Mouse (Mus musculus): ENCODE data around the gene Mars. TPM values are rescaled to one million over a fixed set of nuclear protein-coding genes. Genes with fewer than 3 reads are reported as not detected.

Gene Mars
- polyA plus RNA-seq, 1 experiment from 2014 or later = 132 TPM

DNA sequence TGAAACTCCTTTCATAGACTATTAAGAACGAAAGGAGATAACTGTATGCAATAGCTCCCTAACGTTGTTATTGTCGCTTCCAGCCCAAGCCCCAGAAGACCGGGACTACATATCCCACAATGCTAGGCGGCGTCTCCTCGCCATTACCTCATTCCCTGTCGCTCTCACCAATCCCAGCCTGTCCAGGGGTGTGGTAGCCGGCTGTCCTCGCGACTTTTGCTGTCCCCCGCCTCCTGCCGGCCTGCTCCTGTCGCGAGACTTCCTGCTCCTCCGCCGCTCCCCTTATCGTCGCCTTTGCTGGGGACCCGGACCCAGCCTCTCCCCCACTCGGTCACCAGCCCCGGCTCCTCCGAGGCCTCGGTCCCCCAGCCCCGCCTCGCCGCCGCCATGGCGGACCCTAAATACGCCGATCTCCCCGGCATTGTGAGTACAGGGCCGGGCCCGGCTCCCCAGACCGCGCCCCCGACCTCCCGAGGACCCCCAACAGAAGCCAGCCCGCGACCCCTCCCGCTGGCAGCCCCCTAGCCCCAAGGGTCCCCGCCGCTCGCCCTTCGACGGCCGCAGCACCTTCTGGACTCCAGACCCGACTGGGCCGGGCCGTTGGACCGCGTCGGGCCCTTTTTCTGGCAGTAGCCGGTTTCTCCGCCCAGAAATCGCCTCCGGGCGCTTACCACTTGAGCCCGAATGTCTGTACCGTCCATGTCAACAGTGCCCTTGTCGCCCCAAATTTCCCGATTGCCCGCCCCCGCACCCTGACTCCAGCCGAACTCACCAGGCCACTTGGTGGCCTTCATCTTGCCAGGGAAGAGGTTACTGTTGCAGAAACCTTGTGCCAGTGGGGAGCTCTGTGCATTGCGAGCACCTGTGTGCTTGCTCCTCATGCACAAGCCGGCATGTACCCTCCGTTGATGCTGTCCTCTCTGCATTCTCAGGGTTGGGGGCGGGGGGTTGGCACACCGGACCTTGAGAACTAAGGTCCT is 45.2 kb downstream of the Mars start, which contains the start of gene Dctn2:
TSS of gene Dctn2 (plus strand) at position 257 of the 980 bp plus-strand sequence.
- peak within 1 kb of the TSS; percentile 86 for H3K27ac ChIP-seq (ENCODE audit: low read depth)
- WGBS = under 1% methylated on average over 70 of the region's 70 CpGs
- ATAC-seq (ENCODE audit: insufficient read depth) (peak; percentile 99), DNase-seq (peak; percentile 97)
- H3K4me1 ChIP-seq (ENCODE audit: insufficient read depth) = peaks cover 10% of the 10 kb centered on the region
- H3K27me3 ChIP-seq (ENCODE audit: insufficient read depth, low read length) = peaks cover 20% of the 10 kb centered on the region
- peak within 1 kb of the TSS; percentile 97 for H3K4me2 ChIP-seq
- TF ChIP-seq CTCF (IDR thresholded peaks at IDR 0.05; ENCODE audit: low read depth) = peak; percentile 18; the same call in 1 of the 2 replicates
- no peaks in the 10 kb centered on the region for H3K9me3 ChIP-seq (ENCODE audit: low read depth, low read length)
- H3K36me3 ChIP-seq (ENCODE audit: insufficient read depth) = peaks cover 27% of the 10 kb centered on the region
- peak within 1 kb of the TSS; percentile 99 for H3K9ac ChIP-seq
- H3K4me3 ChIP-seq (ENCODE audit: low read depth, low read length) = peak within 1 kb of the TSS; percentile 100

GRCm38 (mm10) chr10:127265727-127266111 is 45.9 kb downstream of the Mars start:
- Histone ChIP-seq H3K27ac (ENCODE audit: low read depth) (no peak overlapping the region; the same call in 1 of the 2 replicates), H3K9me3 (ENCODE audit: low read depth, low read length) (no peaks in the 10 kb centered on the region), H3K4me1 (ENCODE audit: insufficient read depth) (peaks cover 10% of the 10 kb centered on the region), H3K27me3 (ENCODE audit: insufficient read depth, low read length) (peaks cover 20% of the 10 kb centered on the region), H3K9ac (no peak overlapping the region), H3K36me3 (ENCODE audit: insufficient read depth) (peaks cover 20% of the 10 kb centered on the region; the same call in 1 of the 2 replicates), H3K4me2 (peak overlapping the region; percentile 97), H3K4me3 (ENCODE audit: low read depth, low read length) (peak overlapping the region; percentile 100)
- TF ChIP-seq CTCF (IDR thresholded peaks at IDR 0.05; ENCODE audit: low read depth) = no peak
- peak; percentile 25 for ATAC-seq (ENCODE audit: insufficient read depth)
- no peak for DNase-seq
- WGBS = 23% methylated on average over 4 of the region's 4 CpGs

DNA sequence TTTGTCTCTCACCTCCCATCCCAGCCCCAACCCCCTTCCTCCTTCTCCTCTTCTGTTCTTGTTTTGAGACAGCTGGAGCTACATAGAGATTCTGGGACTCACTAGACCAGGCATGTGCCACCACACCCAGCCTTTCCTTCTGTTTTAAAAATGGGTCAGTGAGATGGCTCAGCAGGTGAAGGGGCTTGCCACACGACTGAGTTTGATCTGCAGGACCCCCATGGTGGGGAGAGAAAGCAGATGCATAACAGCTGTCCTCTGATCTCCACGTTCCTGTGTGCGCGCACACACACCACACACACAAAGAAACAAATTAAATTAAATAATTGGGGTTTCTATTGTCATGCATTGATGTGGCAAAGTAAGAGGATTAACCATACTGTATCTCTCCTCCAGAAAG is 46.6 kb downstream of the Mars start:
- no peak for ATAC-seq (ENCODE audit: insufficient read depth)
- Histone ChIP-seq H3K4me2 (no peak overlapping the region), H3K9ac (no peak overlapping the region), H3K27ac (ENCODE audit: low read depth) (no peak overlapping the region), H3K4me1 (ENCODE audit: insufficient read depth) (peaks cover 10% of the 10 kb centered on the region), H3K27me3 (ENCODE audit: insufficient read depth, low read length) (peaks cover 20% of the 10 kb centered on the region), H3K36me3 (ENCODE audit: insufficient read depth) (peaks cover 18% of the 10 kb centered on the region; the same call in 1 of the 2 replicates), H3K9me3 (ENCODE audit: low read depth, low read length) (no peaks in the 10 kb centered on the region), H3K4me3 (ENCODE audit: low read depth, low read length) (no peak overlapping the region)
- no peak for DNase-seq
- TF ChIP-seq CTCF (IDR thresholded peaks at IDR 0.05; ENCODE audit: low read depth) = no peak
- 69% methylated on average over 4 of the region's 4 CpGs for WGBS

- 73% methylated on average over 8 of the region's 8 CpGs for WGBS
These were observed 47.2 kb downstream of the Mars start for GRCm38 (mm10) chr10:127264336-127264735.

GRCm38 (mm10) chr10:127263631-127264030 is 48.0 kb downstream of the Mars start:
- Histone ChIP-seq H3K4me1 (ENCODE audit: insufficient read depth) (peaks cover 10% of the 10 kb centered on the region), H3K4me2 (no peak overlapping the region; the same call in 1 of the 2 replicates), H3K36me3 (ENCODE audit: insufficient read depth) (peaks cover 11% of the 10 kb centered on the region; the same call in 1 of the 2 replicates), H3K4me3 (ENCODE audit: low read depth, low read length) (no peak overlapping the region), H3K27me3 (ENCODE audit: insufficient read depth, low read length) (peaks cover 20% of the 10 kb centered on the region), H3K9me3 (ENCODE audit: low read depth, low read length) (no peaks in the 10 kb centered on the region), H3K9ac (no peak overlapping the region; the same call in 1 of the 2 replicates), H3K27ac (ENCODE audit: low read depth) (no peak overlapping the region)
- DNase-seq (no peak), ATAC-seq (ENCODE audit: insufficient read depth) (no peak)
- no peak for TF ChIP-seq CTCF (IDR thresholded peaks at IDR 0.05; ENCODE audit: low read depth)
- 55% methylated on average over 3 of the region's 3 CpGs for WGBS

More at GRCm38 (mm10) chr10:127264336-127264735, 47.2 kb downstream of the Mars start:
- Histone ChIP-seq H3K9ac (no peak overlapping the region), H3K27ac (ENCODE audit: low read depth) (no peak overlapping the region), H3K9me3 (ENCODE audit: low read depth, low read length) (no peaks in the 10 kb centered on the region), H3K27me3 (ENCODE audit: insufficient read depth, low read length) (peaks cover 20% of the 10 kb centered on the region), H3K4me3 (ENCODE audit: low read depth, low read length) (no peak overlapping the region), H3K4me2 (no peak overlapping the region), H3K4me1 (ENCODE audit: insufficient read depth) (peaks cover 10% of the 10 kb centered on the region), H3K36me3 (ENCODE audit: insufficient read depth) (peaks cover 16% of the 10 kb centered on the region; the same call in 1 of the 2 replicates)
- DNase-seq = no peak
- ATAC-seq (ENCODE audit: insufficient read depth) = no peak
- TF ChIP-seq CTCF (IDR thresholded peaks at IDR 0.05; ENCODE audit: low read depth) = no peak

DNA sequence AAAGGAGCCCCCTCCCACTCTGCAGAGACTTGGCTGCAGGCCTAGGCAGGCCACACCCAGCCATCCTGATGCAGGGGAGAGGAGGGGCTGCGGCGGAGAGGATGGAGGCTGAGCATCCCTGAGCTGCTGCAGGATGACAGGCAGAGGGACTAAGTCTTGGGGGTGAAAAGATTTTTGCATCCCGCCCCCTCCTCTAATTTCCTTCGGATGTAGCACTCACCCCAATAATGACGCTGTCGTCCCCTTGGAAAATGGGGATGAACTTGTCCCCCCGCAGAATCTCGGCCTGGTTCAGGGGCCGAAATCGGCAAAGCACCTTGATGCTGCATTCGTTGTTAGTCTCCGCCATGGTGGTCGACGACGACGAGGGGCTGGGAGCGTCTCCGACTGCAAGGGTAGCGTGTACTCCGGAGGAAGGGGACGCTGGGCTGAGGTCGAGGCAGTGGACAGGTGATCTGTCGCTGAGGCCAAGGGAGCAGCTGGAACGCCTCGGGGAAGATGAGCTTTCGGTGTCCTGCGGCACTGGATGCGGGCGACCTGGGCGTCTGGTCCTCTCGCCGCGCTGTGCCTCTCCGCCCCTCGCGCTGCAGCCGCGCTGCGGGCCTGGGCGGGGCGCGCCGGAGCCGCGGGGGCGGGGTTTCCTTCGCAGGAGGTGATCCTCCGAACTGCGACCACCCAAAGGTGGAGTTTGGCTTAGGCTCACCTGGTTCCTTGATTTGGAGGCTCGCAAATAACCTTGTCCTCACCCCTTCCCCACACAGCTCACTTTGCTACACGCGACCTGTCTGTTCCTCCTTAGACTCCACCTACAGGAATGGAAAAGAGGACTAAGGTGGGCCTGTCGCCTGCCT is 48.8 kb downstream of the Mars start, which contains the start of gene Kif5a:
TSS of gene Kif5a (minus strand) at position 801 of the 851 bp plus-strand sequence.
- H3K4me3 ChIP-seq (ENCODE audit: low read depth, low read length) = peak within 1 kb of the TSS; percentile 40
- DNase-seq (peak; percentile 36), ATAC-seq (ENCODE audit: insufficient read depth) (no peak)
- WGBS = 1% methylated on average over 53 of the region's 53 CpGs
- H3K4me1 ChIP-seq (ENCODE audit: insufficient read depth) = peaks cover 7% of the 10 kb centered on the region
- H3K4me2 ChIP-seq = peak within 1 kb of the TSS; percentile 84
- H3K9me3 ChIP-seq (ENCODE audit: low read depth, low read length) = no peaks in the 10 kb centered on the region
- H3K36me3 ChIP-seq (ENCODE audit: insufficient read depth) = 0 out of 2 replicates have a peak, but pooled peaks cover 3% of the 10 kb centered on the region
- H3K9ac ChIP-seq = peak within 1 kb of the TSS; percentile 48; the same call in 1 of the 2 replicates
- no peak within 1 kb of the TSS for H3K27ac ChIP-seq (ENCODE audit: low read depth)
- no peak for TF ChIP-seq CTCF (IDR thresholded peaks at IDR 0.05; ENCODE audit: low read depth)
- H3K27me3 ChIP-seq (ENCODE audit: insufficient read depth, low read length) = peaks cover 20% of the 10 kb centered on the region
